Mouse (Mus musculus) neural tube, embryonic 14.5 days (tissue): ENCODE measurements around the gene Fam131a. TPM values are rescaled to one million over a fixed set of nuclear protein-coding genes. Genes with fewer than 3 reads are reported as not detected.

Experiments used
- ATAC-seq: fragments of 200-750 bp; cut with Nextera tagmentation; 2 replicates; pipeline ENCODE4 v1.8.0; 2017; ENCODE audit warnings: low read depth, mild to moderate bottlenecking, moderate TSS enrichment, moderate library complexity
- H3K27ac ChIP-seq: fragments of 300-500 bp; sonication (generic); 2 replicates; pipeline ENCODE4 v1.5.1; 2014; ENCODE audit warnings: low read depth, mild to moderate bottlenecking, control low read depth, low read length, moderate library complexity, mixed read lengths
- H3K27me3 ChIP-seq: fragments of 300-500 bp; sonication (generic); 2 replicates; pipeline ENCODE4 v1.6.1; 2014; ENCODE audit warnings: low read length; ENCODE audit not compliant: control insufficient read depth, insufficient read depth
- H3K36me3 ChIP-seq: fragments of 300-500 bp; sonication (generic); 2 replicates; pipeline ENCODE4 v1.6.1; 2014; ENCODE audit warnings: low read length, mixed read lengths; ENCODE audit not compliant: control insufficient read depth, insufficient read depth
- H3K4me1 ChIP-seq: fragments of 300-500 bp; sonication (generic); 2 replicates; pipeline ENCODE4 v1.6.1; 2014; ENCODE audit warnings: low read length; ENCODE audit not compliant: control insufficient read depth, insufficient read depth
- H3K4me2 ChIP-seq: fragments of 300-500 bp; sonication (generic); 2 replicates; pipeline ENCODE4 v1.6.1; 2014; ENCODE audit warnings: mild to moderate bottlenecking, low read depth, low read length, control low read depth
- H3K4me3 ChIP-seq: fragments of 300-500 bp; sonication (generic); 2 replicates; pipeline ENCODE4 v1.5.1; 2014; ENCODE audit warnings: low read depth, low read length, control low read depth, mixed read lengths
- H3K9ac ChIP-seq: fragments of 300-500 bp; sonication (generic); replicated peaks from 2 replicates; pipeline ENCODE4 v1.6.1; 2014; ENCODE audit warnings: low read depth, mild to moderate bottlenecking, control low read depth, low read length, mixed read lengths
- H3K9me3 ChIP-seq: fragments of 300-500 bp; sonication (generic); 2 replicates; pipeline ENCODE4 v1.6.1; 2016; ENCODE audit warnings: low read length; ENCODE audit not compliant: control insufficient read depth
- WGBS: fragments of 180-500 bp; shearing (Covaris S2); extraction: QIAGEN DNeasy Blood & Tissue Kit; methylation state at CpG from one replicate; pipeline ENCODE4 v1.1.7; 2014; 5-methylcytosine and 5-hydroxymethylcytosine counted together
- polyA plus RNA-seq: library from polyadenylated mRNA; unstranded; fragments of >200 nt; fragmentation: Nextera tagmentation; extraction: Ambion mirVana; gene quantifications from 2 replicates; pipeline ENCODE4 v1.2.1, GENCODE M21; 2014

Gene Fam131a
- polyA plus RNA-seq, 1 experiment from 2014 or later, result 48.2 TPM

DNA sequence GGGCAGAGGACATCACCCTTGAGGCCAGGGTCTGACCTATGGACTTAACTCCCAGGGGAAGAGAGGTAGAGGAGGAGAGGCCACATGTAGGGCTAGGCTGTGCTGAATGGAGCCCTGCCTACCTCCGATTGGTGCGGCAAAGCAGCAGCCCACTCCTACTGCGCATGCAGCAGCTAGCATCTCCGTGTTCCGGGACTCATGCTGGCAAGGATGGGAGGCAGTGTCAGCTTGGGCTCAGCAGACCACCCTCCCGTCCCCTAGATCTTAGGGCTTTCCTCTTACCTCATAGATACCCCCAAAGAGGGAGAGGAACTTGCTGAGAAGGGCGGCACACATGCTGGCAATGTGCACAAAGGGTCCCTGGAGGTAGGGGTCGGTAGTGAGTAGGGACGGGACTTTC lies 19.1 kb downstream of the Fam131a start:
- Histone ChIP-seq H3K4me2 (no peak overlapping the region), H3K36me3 (peaks cover 24% of the 10 kb centered on the region), H3K4me3 (no peak overlapping the region), H3K27ac (no peak overlapping the region), H3K27me3 (no peaks in the 10 kb centered on the region), H3K9ac (no peak overlapping the region), H3K4me1 (peaks cover 26% of the 10 kb centered on the region), H3K9me3 (no peaks in the 10 kb centered on the region)
- WGBS, result 80% methylated on average over 9 of the region's 9 CpGs
- no peak for ATAC-seq

- WGBS, result 92% methylated on average over 7 of the region's 7 CpGs
- Histone ChIP-seq H3K4me2 (no peak overlapping the region), H3K4me1 (peaks cover 27% of the 10 kb centered on the region), H3K27ac (no peak overlapping the region), H3K4me3 (no peak overlapping the region), H3K9me3 (no peaks in the 10 kb centered on the region), H3K27me3 (no peaks in the 10 kb centered on the region), H3K9ac (no peak overlapping the region), H3K36me3 (peaks cover 20% of the 10 kb centered on the region)
- no peak for ATAC-seq
These were observed 19.8 kb downstream of the Fam131a start for GRCm38 (mm10) chr16:20712889-20713288.

DNA sequence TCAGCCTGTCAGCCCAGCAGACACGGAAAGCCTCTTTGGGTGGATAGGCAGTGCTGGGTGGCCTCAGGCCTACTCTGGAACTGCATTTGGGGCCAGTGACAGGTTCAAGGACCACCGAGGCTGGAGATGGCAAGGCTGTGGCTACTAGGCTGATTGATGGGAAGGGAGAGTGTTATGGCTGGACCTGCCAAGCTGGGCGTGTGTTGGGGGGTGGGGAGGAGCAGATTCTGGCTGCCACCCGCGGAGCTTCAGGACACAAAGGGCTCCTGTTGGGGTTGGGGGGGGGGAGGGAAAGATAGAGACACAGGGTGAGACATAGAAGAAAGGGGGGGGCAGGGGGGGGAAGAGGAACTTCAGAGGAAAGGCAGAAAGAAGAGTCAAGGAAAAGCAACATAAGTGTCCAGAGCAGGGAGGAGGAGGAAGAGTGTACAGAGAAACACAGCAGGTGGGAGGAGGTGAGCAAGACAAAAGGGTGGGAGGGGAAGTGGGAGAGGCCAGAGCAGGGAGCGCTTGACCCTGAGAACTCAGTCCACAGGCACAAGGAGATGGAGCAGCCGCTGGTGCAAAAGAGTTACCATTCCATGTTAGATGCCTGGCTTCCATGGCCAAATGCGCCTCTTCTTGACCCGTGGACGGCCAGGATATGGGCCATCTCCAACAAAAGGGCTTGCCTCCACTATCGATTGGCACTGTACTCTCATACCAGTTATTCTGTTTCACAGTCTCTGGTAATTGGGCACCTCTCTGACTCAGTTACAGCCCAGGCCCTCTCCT lies 21.5 kb downstream of the Fam131a start:
- Histone ChIP-seq H3K9me3 (no peaks in the 10 kb centered on the region), H3K4me1 (peaks cover 35% of the 10 kb centered on the region), H3K27ac (no peak overlapping the region), H3K4me2 (peak overlapping the region; percentile 96), H3K27me3 (no peaks in the 10 kb centered on the region), H3K4me3 (peak overlapping the region; percentile 65), H3K36me3 (peaks cover 15% of the 10 kb centered on the region), H3K9ac (peak overlapping the region; percentile 74; the same call in 1 of the 2 replicates)
- ATAC-seq, result no peak
- 25% methylated on average over 11 of the region's 11 CpGs for WGBS

DNA sequence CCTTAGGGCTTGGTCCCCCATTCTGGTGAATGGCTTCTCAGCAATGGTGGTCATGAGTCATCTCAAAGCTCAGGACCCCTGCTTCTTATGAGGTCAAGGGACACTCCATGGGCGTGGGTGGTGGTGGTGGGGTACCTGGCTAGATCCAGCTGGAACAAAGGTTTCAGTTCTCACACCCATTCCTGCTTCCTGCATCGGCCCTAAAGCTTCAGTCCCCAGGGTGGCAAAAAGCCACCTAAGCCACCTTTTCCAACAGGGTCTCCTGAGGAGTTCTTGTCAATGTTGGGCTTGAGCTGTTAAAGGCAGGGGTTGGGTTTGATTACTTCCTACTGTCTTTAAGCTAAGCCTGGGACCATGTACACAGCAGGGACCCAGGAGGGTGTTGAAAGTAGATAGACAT lies 22.1 kb downstream of the Fam131a start:
- Histone ChIP-seq H3K4me2 (peak overlapping the region; percentile 96), H3K9ac (peak overlapping the region; percentile 74), H3K4me3 (peak overlapping the region; percentile 65), H3K4me1 (peaks cover 35% of the 10 kb centered on the region), H3K36me3 (peaks cover 15% of the 10 kb centered on the region), H3K9me3 (no peaks in the 10 kb centered on the region), H3K27ac (no peak overlapping the region), H3K27me3 (no peaks in the 10 kb centered on the region)
- WGBS, result 51% methylated on average over 2 of the region's 2 CpGs
- no peak for ATAC-seq

DNA sequence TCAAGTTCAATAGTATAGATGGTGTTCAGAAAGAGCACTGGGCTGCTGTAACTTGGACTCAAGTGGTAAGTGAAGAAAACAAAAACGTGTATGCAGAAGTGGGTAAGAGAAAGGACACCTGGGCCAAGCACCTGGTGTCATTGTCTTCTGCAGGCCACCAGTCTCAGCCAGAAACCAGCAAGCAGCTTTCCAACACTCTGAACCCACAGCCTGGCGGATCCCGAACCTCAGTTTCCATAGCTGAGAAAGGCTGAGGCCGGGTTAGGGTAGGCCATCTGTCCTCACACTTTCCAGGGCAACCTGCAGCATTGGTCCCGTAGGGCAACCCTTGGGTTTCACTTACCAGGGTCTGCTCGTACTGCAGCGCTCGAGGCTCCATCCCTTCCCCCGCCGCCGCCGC lies 22.5 kb downstream of the Fam131a start:
- peak overlapping the region; percentile 96 for H3K4me2 ChIP-seq
- peaks cover 14% of the 10 kb centered on the region for H3K36me3 ChIP-seq
- H3K9ac ChIP-seq, result peak overlapping the region; percentile 74
- 2% methylated on average over 12 of the region's 12 CpGs for WGBS
- peak overlapping the region; percentile 91 for H3K27ac ChIP-seq
- peaks cover 35% of the 10 kb centered on the region for H3K4me1 ChIP-seq
- H3K9me3 ChIP-seq, result no peaks in the 10 kb centered on the region
- ATAC-seq, result no peak
- H3K4me3 ChIP-seq, result peak overlapping the region; percentile 65
- no peaks in the 10 kb centered on the region for H3K27me3 ChIP-seq

- peak overlapping the region; percentile 65 for H3K4me3 ChIP-seq
- ATAC-seq, result peak; percentile 85
- no peaks in the 10 kb centered on the region for H3K27me3 ChIP-seq
- WGBS, result under 1% methylated on average over 61 of the region's 68 CpGs
- peak overlapping the region; percentile 96 for H3K4me2 ChIP-seq
- H3K4me1 ChIP-seq, result peaks cover 35% of the 10 kb centered on the region
- H3K9me3 ChIP-seq, result no peaks in the 10 kb centered on the region
- peak overlapping the region; percentile 74 for H3K9ac ChIP-seq
- peak overlapping the region; percentile 91 for H3K27ac ChIP-seq
- H3K36me3 ChIP-seq, result peaks cover 14% of the 10 kb centered on the region; the same call in 1 of the 2 replicates
These were observed 23.2 kb downstream of the Fam131a start for GRCm38 (mm10) chr16:20715976-20716840.

DNA sequence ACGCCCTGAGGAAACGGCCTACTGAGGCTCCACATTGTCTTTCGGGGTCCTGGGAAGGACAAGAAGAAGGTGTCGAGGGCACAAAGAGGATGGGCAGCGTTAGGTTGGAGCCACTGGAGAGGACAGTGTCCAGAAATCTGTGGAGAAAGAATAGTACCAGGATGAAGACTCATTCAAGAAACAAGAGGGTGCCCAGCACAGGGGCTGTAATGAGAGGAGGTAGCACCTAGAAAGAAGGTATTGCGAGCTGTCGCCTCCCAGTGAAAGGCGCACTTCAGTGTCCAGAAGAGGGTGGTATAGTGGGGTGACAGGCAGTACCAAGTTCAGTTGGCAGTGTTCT lies 23.8 kb downstream of the Fam131a start:
- no peak for ATAC-seq
- no peaks in the 10 kb centered on the region for H3K27me3 ChIP-seq
- peak overlapping the region; percentile 91 for H3K27ac ChIP-seq
- peaks cover 10% of the 10 kb centered on the region; the same call in 1 of the 2 replicates for H3K36me3 ChIP-seq
- WGBS, result under 1% methylated on average over 8 of the region's 8 CpGs
- H3K4me1 ChIP-seq, result peaks cover 35% of the 10 kb centered on the region
- peak overlapping the region; percentile 65 for H3K4me3 ChIP-seq
- H3K9me3 ChIP-seq, result no peaks in the 10 kb centered on the region
- H3K4me2 ChIP-seq, result peak overlapping the region; percentile 96
- peak overlapping the region; percentile 74 for H3K9ac ChIP-seq

GRCm38 (mm10) chr16:20717181-20717977 lies 24.3 kb downstream of the Fam131a start, which contains the start of the genes Polr2h and Clcn2:
Polr2h (plus strand) TSS chr16:20717665.
Clcn2 (minus strand) TSS chr16:20717746.
- peak within 1 kb of the TSS; percentile 74 for H3K9ac ChIP-seq
- H3K36me3 ChIP-seq, result peaks cover 7% of the 10 kb centered on the region; the same call in 1 of the 2 replicates
- H3K4me1 ChIP-seq, result peaks cover 35% of the 10 kb centered on the region
- H3K4me2 ChIP-seq, result peak within 1 kb of the TSS; percentile 96
- H3K27ac ChIP-seq, result peak within 1 kb of the TSS; percentile 91
- H3K4me3 ChIP-seq, result peak within 1 kb of the TSS; percentile 65
- under 1% methylated on average over 62 of the region's 62 CpGs for WGBS
- no peaks in the 10 kb centered on the region for H3K27me3 ChIP-seq
- ATAC-seq, result peak; percentile 81
- no peaks in the 10 kb centered on the region for H3K9me3 ChIP-seq
